Mouse (Mus musculus): Measurements from ENCODE around the gene Clec12a. TPM values are rescaled to one million over a fixed set of nuclear protein-coding genes. Genes with fewer than 3 reads are reported as not detected.

Clec12a gene
- total RNA-seq, 2 experiments from 2014 or later: 86.8 to 97.3 TPM

Other genes with a start within 250 kb of the Clec12a start
- not detected in 2 replicates for gene Clec2e, start 241.8 kb upstream of the Clec12a start, total RNA-seq (2015; ENCODE audit: low replicate concordance)
- gene Clec2e, start 241.8 kb upstream of the Clec12a start, total RNA-seq (2017; ENCODE audit: low replicate concordance): not detected in 2 replicates
- 2.5 and 14.3 TPM in 2 replicates for gene Clec2d, start 162.1 kb upstream of the Clec12a start, total RNA-seq (2015; ENCODE audit: low replicate concordance)
- gene Clec2d, start 162.1 kb upstream of the Clec12a start, total RNA-seq (2017; ENCODE audit: low replicate concordance): 31.2 and 44.5 TPM in 2 replicates
- gene Cd69, start 67.3 kb upstream of the Clec12a start, total RNA-seq (2015; ENCODE audit: low replicate concordance): 24.3 and 26.3 TPM in 2 replicates
- gene Cd69, start 67.3 kb upstream of the Clec12a start, total RNA-seq (2017; ENCODE audit: low replicate concordance): 10.1 and 13.2 TPM in 2 replicates
- gene 4922502D21Rik, start 10.9 kb upstream of the Clec12a start, total RNA-seq (2015; ENCODE audit: low replicate concordance): not detected in 2 replicates
- not detected in 2 replicates for gene 4922502D21Rik, start 10.9 kb upstream of the Clec12a start, total RNA-seq (2017; ENCODE audit: low replicate concordance)
- gene Clec12b, start 43.2 kb downstream of the Clec12a start, total RNA-seq (2015; ENCODE audit: low replicate concordance): not detected in 2 replicates
- not detected in 2 replicates for gene Clec12b, start 43.2 kb downstream of the Clec12a start, total RNA-seq (2017; ENCODE audit: low replicate concordance)
- 8.3 TPM in 1 of 2 replicates, not detected in the other for gene Clec1b, start 54.6 kb downstream of the Clec12a start, total RNA-seq (2015; ENCODE audit: low replicate concordance)
- 2.7 TPM in 1 of 2 replicates, not detected in the other for gene Clec1b, start 54.6 kb downstream of the Clec12a start, total RNA-seq (2017; ENCODE audit: low replicate concordance)
- gene Clec9a, start 66.2 kb downstream of the Clec12a start, total RNA-seq (2015; ENCODE audit: low replicate concordance): 0.72 TPM in 1 of 2 replicates, not detected in the other
- gene Clec9a, start 66.2 kb downstream of the Clec12a start, total RNA-seq (2017; ENCODE audit: low replicate concordance): 0.13 TPM in 1 of 2 replicates, not detected in the other
- not detected in 2 replicates for gene Clec1a, start 109.3 kb downstream of the Clec12a start, total RNA-seq (2015; ENCODE audit: low replicate concordance)
- 2.0 TPM in 1 of 2 replicates, not detected in the other for gene Clec1a, start 109.3 kb downstream of the Clec12a start, total RNA-seq (2017; ENCODE audit: low replicate concordance)
- gene Olr1, start 164.5 kb downstream of the Clec12a start, total RNA-seq (2015; ENCODE audit: low replicate concordance): 3.4 and 4.3 TPM in 2 replicates
- 2.2 and 5.6 TPM in 2 replicates for gene Olr1, start 164.5 kb downstream of the Clec12a start, total RNA-seq (2017; ENCODE audit: low replicate concordance)
- gene Tmem52b, start 169.9 kb downstream of the Clec12a start, total RNA-seq (2015; ENCODE audit: low replicate concordance): not detected in 2 replicates
- not detected in 2 replicates for gene Tmem52b, start 169.9 kb downstream of the Clec12a start, total RNA-seq (2017; ENCODE audit: low replicate concordance)
- 2.1 and 6.5 TPM in 2 replicates for gene Gabarapl1, start 190.5 kb downstream of the Clec12a start, total RNA-seq (2015; ENCODE audit: low replicate concordance)
- gene Gabarapl1, start 190.5 kb downstream of the Clec12a start, total RNA-seq (2017; ENCODE audit: low replicate concordance): 9.8 and 17.5 TPM in 2 replicates
- gene Klre1, start 235.2 kb downstream of the Clec12a start, total RNA-seq (2015; ENCODE audit: low replicate concordance): not detected in 2 replicates
- not detected in 2 replicates for gene Klre1, start 235.2 kb downstream of the Clec12a start, total RNA-seq (2017; ENCODE audit: low replicate concordance)
- gene Klrd1, start 249.1 kb downstream of the Clec12a start, total RNA-seq (2015; ENCODE audit: low replicate concordance): 10.5 and 10.8 TPM in 2 replicates
- gene Klrd1, start 249.1 kb downstream of the Clec12a start, total RNA-seq (2017; ENCODE audit: low replicate concordance): 2.8 TPM in 1 of 2 replicates, not detected in the other

All from erythroid progenitor cell, adult 5-6 weeks (primary cell).